Mouse (Mus musculus): Measurements from ENCODE around the gene Numbl. TPM values are rescaled to one million over a fixed set of nuclear protein-coding genes. Genes with fewer than 3 reads are reported as not detected.

Gene Numbl
- polyA plus RNA-seq, 1 experiment from 2014 or later = 20.1 TPM

DNA sequence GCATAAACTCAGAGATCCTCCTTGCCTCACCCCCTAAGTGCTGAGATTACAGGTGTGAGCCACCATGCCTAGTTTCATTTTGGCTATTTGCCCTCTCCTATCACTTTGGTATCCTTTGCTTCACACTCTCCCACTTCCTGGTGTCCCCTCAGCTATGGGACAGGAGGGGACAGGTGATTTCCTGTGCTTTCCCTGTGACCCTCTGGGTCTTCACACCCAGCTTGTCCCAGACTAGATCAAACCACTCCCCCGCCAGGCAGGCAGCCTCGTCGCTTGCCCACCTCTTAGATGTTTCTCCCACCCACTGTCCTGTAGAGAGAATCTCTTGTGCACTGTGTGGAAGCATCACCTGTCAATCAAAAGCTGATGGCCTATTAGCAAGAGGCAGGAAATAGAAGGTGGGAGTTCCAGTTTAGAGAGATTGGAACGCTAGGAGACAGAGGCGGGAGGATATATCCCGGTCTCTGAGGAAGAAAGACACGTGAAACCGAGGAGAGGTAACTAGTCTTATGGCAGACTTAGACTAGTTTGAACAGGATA lies 52.8 kb downstream of the Numbl start:
- ATAC-seq (replicated peaks; ENCODE audit: low FRiP score) (no peak), DNase-seq (ENCODE audit: low spot score) (no peak)
- peaks cover 5% of the 10 kb centered on the region; the same call in 1 of the 2 replicates for H3K9me3 ChIP-seq (ENCODE audit: control insufficient read depth, low read length)
- H3K27me3 ChIP-seq (ENCODE audit: control insufficient read depth, insufficient read depth, low read length) = peaks cover 9% of the 10 kb centered on the region; the same call in 1 of the 2 replicates
- H3K4me1 ChIP-seq (replicated peaks; ENCODE audit: control insufficient read depth, insufficient read depth, low read length) = 0 out of 2 replicates have a peak, but pooled peaks cover 1% of the 10 kb centered on the region
- H3K27ac ChIP-seq (ENCODE audit: low read depth, low read length) = no peak overlapping the region
- no peak overlapping the region for H3K9ac ChIP-seq (ENCODE audit: low read length)
- 49% methylated on average over 8 of the region's 8 CpGs for WGBS
- no peaks in the 10 kb centered on the region; the same call in 1 of the 2 replicates for H3K36me3 ChIP-seq (ENCODE audit: control insufficient read depth, insufficient read depth, low read length)
- H3K4me2 ChIP-seq (ENCODE audit: low read depth, low read length, severe bottlenecking) = no peak overlapping the region
- H3K4me3 ChIP-seq (ENCODE audit: low read depth, low read length) = no peak overlapping the region

DNA sequence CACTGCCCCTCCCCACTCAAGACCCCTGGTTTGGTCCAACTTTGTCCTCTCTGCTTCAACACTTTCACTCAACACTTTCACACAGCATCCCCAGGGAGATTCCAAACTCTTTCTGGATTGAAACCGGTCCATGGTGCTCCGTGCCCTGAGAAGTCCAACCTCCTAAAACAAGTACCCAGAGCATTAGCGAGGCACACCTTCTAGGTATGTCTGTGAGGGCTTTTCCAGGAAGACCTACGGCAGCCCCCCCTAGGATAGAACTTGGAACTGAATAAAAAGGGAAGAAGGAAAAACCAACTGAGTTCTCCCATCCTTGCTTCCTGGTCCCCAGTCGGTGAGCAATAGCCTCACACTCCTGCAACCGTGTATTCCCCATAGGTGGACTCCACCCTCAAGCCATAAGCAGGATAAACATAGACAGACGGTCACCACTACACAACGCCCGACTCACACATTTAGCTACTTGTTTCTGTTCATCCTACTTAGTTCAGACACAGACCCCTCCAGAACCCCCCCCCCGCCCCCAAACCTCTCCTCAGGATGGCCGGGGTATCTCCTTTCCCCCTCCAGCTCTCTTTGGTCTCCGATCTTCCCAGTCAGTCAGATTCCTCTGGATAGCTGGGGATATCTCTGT lies 53.5 kb downstream of the Numbl start:
- Histone ChIP-seq H3K4me1 (replicated peaks; ENCODE audit: control insufficient read depth, insufficient read depth, low read length) (0 out of 2 replicates have a peak, but pooled peaks cover 1% of the 10 kb centered on the region), H3K27ac (ENCODE audit: low read depth, low read length) (no peak overlapping the region), H3K36me3 (ENCODE audit: control insufficient read depth, insufficient read depth, low read length) (no peaks in the 10 kb centered on the region; the same call in 1 of the 2 replicates), H3K4me3 (ENCODE audit: low read depth, low read length) (no peak overlapping the region), H3K9ac (ENCODE audit: low read length) (no peak overlapping the region), H3K4me2 (ENCODE audit: low read depth, low read length, severe bottlenecking) (no peak overlapping the region), H3K9me3 (ENCODE audit: control insufficient read depth, low read length) (peaks cover 5% of the 10 kb centered on the region; the same call in 1 of the 2 replicates), H3K27me3 (ENCODE audit: control insufficient read depth, insufficient read depth, low read length) (peaks cover 9% of the 10 kb centered on the region; the same call in 1 of the 2 replicates)
- ATAC-seq (replicated peaks; ENCODE audit: low FRiP score) (no peak), DNase-seq (ENCODE audit: low spot score) (no peak)
- 91% methylated on average over 12 of the region's 12 CpGs for WGBS

DNA sequence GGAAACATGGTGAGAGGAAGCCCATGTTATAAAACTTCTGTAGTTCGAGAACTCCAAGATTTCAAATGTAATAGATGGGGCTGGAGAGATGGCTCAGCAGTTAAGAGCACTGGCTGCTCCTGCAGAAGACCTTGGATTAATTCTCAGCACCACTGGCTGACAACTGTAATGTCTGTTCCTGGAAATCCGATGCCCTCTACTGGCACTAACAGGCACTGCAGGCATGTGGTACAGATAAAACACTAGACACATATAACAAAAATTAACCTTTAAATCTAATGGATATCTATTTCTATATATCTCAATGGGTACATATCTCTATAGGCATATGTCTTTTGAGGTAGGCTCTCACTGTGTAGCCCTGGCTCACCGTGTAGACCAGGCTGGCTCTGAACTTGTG lies 56.2 kb downstream of the Numbl start:
- H3K4me3 ChIP-seq (ENCODE audit: low read depth, low read length) = no peak overlapping the region
- no peak overlapping the region for H3K4me2 ChIP-seq (ENCODE audit: low read depth, low read length, severe bottlenecking)
- WGBS = 94% methylated on average over 3 of the region's 3 CpGs
- H3K4me1 ChIP-seq (replicated peaks; ENCODE audit: control insufficient read depth, insufficient read depth, low read length) = no peaks in the 10 kb centered on the region
- H3K36me3 ChIP-seq (ENCODE audit: control insufficient read depth, insufficient read depth, low read length) = no peaks in the 10 kb centered on the region; the same call in 1 of the 2 replicates
- H3K9ac ChIP-seq (ENCODE audit: low read length) = no peak overlapping the region
- peaks cover 5% of the 10 kb centered on the region; the same call in 1 of the 2 replicates for H3K9me3 ChIP-seq (ENCODE audit: control insufficient read depth, low read length)
- no peak for ATAC-seq (replicated peaks; ENCODE audit: low FRiP score)
- no peak overlapping the region for H3K27ac ChIP-seq (ENCODE audit: low read depth, low read length)
- DNase-seq (ENCODE audit: low spot score) = no peak
- H3K27me3 ChIP-seq (ENCODE audit: control insufficient read depth, insufficient read depth, low read length) = peaks cover 9% of the 10 kb centered on the region; the same call in 1 of the 2 replicates

DNA sequence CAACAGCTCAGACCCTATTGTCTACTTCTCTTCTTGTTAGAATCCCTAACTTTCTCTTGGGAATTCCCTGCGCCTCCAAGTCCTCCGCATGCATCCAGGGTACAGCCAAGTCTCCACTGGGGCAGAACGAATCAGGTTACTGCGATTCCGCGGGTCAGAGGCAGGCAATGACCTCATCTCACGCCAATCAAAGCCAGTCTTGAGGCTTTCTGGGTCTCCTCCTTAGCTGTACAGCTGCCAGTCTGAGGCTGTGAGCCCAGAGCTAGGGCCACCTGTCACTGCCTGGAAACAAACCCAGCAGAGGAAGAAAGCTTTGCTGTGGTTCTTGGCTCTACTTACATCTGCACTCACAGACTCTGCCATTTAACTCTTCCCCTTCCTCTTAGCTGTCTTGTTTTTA lies 57.7 kb downstream of the Numbl start:
- ATAC-seq (replicated peaks; ENCODE audit: low FRiP score) (peak; percentile 53; the same call in 1 of the 2 replicates), DNase-seq (ENCODE audit: low spot score) (peak; percentile 52)
- Histone ChIP-seq H3K4me1 (replicated peaks; ENCODE audit: control insufficient read depth, insufficient read depth, low read length) (no peaks in the 10 kb centered on the region), H3K36me3 (ENCODE audit: control insufficient read depth, insufficient read depth, low read length) (no peaks in the 10 kb centered on the region; the same call in 1 of the 2 replicates), H3K27me3 (ENCODE audit: control insufficient read depth, insufficient read depth, low read length) (peaks cover 3% of the 10 kb centered on the region; the same call in 1 of the 2 replicates), H3K9ac (ENCODE audit: low read length) (no peak overlapping the region), H3K4me2 (ENCODE audit: low read depth, low read length, severe bottlenecking) (no peak overlapping the region), H3K27ac (ENCODE audit: low read depth, low read length) (no peak overlapping the region), H3K4me3 (ENCODE audit: low read depth, low read length) (no peak overlapping the region), H3K9me3 (ENCODE audit: control insufficient read depth, low read length) (peaks cover 5% of the 10 kb centered on the region; the same call in 1 of the 2 replicates)
- 33% methylated on average over 7 of the region's 7 CpGs for WGBS

DNA sequence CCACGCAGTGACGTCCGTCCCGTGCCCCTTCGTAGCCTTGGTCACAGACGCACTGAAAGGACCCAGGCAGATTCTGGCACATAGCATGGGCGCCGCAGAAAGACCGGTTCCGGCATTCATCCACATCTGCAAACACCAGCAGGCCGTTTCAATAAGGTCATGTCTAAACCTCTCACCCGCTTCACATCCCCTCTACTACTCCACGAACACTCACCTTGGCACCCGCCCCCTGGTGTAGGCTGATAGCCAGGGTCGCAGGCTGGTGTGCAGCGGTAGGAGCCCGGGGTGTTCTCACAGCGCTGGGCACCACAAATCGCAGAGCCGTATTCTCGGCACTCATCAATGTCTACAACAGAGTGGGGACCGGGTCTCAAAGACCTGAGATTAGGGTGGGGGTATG lies 61.2 kb downstream of the Numbl start:
- no peaks in the 10 kb centered on the region for H3K36me3 ChIP-seq (ENCODE audit: control insufficient read depth, insufficient read depth, low read length)
- no peak overlapping the region for H3K9ac ChIP-seq (ENCODE audit: low read length)
- no peaks in the 10 kb centered on the region for H3K27me3 ChIP-seq (ENCODE audit: control insufficient read depth, insufficient read depth, low read length)
- ATAC-seq (replicated peaks; ENCODE audit: low FRiP score) (no peak), DNase-seq (ENCODE audit: low spot score) (peak; percentile 50)
- 91% methylated on average over 22 of the region's 22 CpGs for WGBS
- no peak overlapping the region for H3K4me3 ChIP-seq (ENCODE audit: low read depth, low read length)
- H3K9me3 ChIP-seq (ENCODE audit: control insufficient read depth, low read length) = peaks cover 2% of the 10 kb centered on the region; the same call in 1 of the 2 replicates
- H3K4me1 ChIP-seq (replicated peaks; ENCODE audit: control insufficient read depth, insufficient read depth, low read length) = no peaks in the 10 kb centered on the region
- no peak overlapping the region for H3K27ac ChIP-seq (ENCODE audit: low read depth, low read length)
- H3K4me2 ChIP-seq (ENCODE audit: low read depth, low read length, severe bottlenecking) = no peak overlapping the region

DNA sequence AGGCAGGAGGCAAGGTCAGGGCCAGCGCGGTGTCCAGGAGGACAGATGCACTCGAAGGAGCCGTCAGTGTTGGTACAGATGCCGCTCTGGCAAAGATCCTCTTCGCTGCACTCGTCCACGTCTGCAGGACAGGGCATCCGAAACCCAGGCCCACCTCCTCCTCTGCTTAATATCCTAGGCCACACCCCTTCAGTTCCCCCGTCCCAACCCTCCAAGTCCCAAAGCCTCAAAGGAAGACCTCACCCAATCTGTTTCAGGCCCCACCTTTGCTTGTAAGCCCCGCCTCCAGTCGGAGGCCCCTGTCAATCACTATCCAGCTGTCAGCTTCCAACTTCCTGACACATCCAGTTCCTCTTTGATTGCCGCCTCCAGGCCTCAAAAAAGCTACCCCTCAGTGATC lies 64.1 kb downstream of the Numbl start:
- Histone ChIP-seq H3K9me3 (ENCODE audit: control insufficient read depth, low read length) (no peaks in the 10 kb centered on the region), H3K27me3 (ENCODE audit: control insufficient read depth, insufficient read depth, low read length) (peaks cover 15% of the 10 kb centered on the region), H3K27ac (ENCODE audit: low read depth, low read length) (no peak overlapping the region), H3K4me2 (ENCODE audit: low read depth, low read length, severe bottlenecking) (no peak overlapping the region), H3K36me3 (ENCODE audit: control insufficient read depth, insufficient read depth, low read length) (no peaks in the 10 kb centered on the region), H3K4me1 (replicated peaks; ENCODE audit: control insufficient read depth, insufficient read depth, low read length) (peaks cover 3% of the 10 kb centered on the region), H3K9ac (ENCODE audit: low read length) (no peak overlapping the region), H3K4me3 (ENCODE audit: low read depth, low read length) (no peak overlapping the region)
- 25% methylated on average over 13 of the region's 13 CpGs for WGBS
- ATAC-seq (replicated peaks; ENCODE audit: low FRiP score) (no peak), DNase-seq (ENCODE audit: low spot score) (no peak)

DNA sequence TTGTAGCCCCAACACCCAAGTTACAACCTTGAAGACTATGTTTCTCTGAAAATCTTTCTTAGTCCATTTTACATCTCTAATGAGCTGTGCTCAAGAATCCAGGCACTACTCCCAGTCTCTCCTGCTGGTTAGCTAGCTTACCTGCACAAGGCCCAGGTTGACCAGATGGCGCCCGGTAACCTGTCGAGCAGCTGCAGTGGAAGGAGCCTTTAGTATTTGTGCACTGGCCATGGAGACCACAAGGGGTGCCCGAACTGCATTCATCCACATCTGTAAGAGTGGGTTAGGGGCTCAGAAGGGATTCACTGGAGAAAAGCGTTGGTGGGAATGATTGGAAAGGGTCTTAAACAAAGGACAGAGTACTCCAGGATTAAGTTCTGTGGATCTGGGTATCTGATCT lies 64.8 kb downstream of the Numbl start:
- peaks cover 23% of the 10 kb centered on the region for H3K27me3 ChIP-seq (ENCODE audit: control insufficient read depth, insufficient read depth, low read length)
- DNase-seq (ENCODE audit: low spot score) (no peak), ATAC-seq (replicated peaks; ENCODE audit: low FRiP score) (no peak)
- no peaks in the 10 kb centered on the region for H3K9me3 ChIP-seq (ENCODE audit: control insufficient read depth, low read length)
- H3K4me2 ChIP-seq (ENCODE audit: low read depth, low read length, severe bottlenecking) = no peak overlapping the region
- peaks cover 3% of the 10 kb centered on the region for H3K4me1 ChIP-seq (replicated peaks; ENCODE audit: control insufficient read depth, insufficient read depth, low read length)
- no peak overlapping the region for H3K9ac ChIP-seq (ENCODE audit: low read length)
- H3K4me3 ChIP-seq (ENCODE audit: low read depth, low read length) = no peak overlapping the region
- no peak overlapping the region for H3K27ac ChIP-seq (ENCODE audit: low read depth, low read length)
- no peaks in the 10 kb centered on the region for H3K36me3 ChIP-seq (ENCODE audit: control insufficient read depth, insufficient read depth, low read length)
- WGBS = 90% methylated on average over 5 of the region's 5 CpGs

DNA sequence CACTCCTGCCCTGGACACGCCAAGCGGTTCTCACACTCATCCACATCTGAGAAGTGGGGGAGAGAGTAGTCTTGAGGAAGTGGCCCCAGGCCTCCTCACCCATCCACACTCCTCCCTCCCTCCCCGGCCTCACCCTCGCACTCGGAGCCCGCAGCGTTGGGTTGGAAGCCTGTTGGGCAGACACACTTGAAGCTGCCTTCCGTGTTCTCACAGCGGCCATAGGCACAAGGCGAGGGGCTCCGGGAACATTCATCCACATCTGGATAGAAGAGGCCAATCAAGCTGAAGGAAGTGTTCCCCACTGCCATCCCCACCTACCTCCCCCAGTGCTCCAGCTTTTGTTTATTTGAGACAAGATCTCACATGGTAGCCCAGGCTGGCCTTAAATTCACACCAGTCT lies 65.9 kb downstream of the Numbl start:
- Histone ChIP-seq H3K4me2 (ENCODE audit: low read depth, low read length, severe bottlenecking) (no peak overlapping the region), H3K9me3 (ENCODE audit: control insufficient read depth, low read length) (no peaks in the 10 kb centered on the region), H3K4me1 (replicated peaks; ENCODE audit: control insufficient read depth, insufficient read depth, low read length) (peaks cover 3% of the 10 kb centered on the region), H3K27ac (ENCODE audit: low read depth, low read length) (no peak overlapping the region), H3K36me3 (ENCODE audit: control insufficient read depth, insufficient read depth, low read length) (no peaks in the 10 kb centered on the region), H3K27me3 (ENCODE audit: control insufficient read depth, insufficient read depth, low read length) (peaks cover 32% of the 10 kb centered on the region), H3K4me3 (ENCODE audit: low read depth, low read length) (no peak overlapping the region), H3K9ac (ENCODE audit: low read length) (no peak overlapping the region)
- DNase-seq (ENCODE audit: low spot score) (no peak), ATAC-seq (replicated peaks; ENCODE audit: low FRiP score) (no peak)
- 98% methylated on average over 11 of the region's 11 CpGs for WGBS

Data from forebrain, embryonic 11.5 days (tissue).